Mouse (Mus musculus): ENCODE results near the gene Zfp335. TPM values are rescaled to one million over a fixed set of nuclear protein-coding genes. Genes with fewer than 3 reads are reported as not detected.

Zfp335 gene
- total and polyA plus RNA-seq, 3 experiments, result 8.0 to 14.3 (median 8.2) TPM

GRCm38 (mm10) chr2:164935991-164936390 is 24.4 kb upstream of the Zfp335 start:
- peaks cover 1% of the 10 kb centered on the region; the same call in 1 of the 2 replicates for H3K27me3 ChIP-seq (ENCODE audit: control insufficient read depth, insufficient read depth, low read length)
- WGBS, result 56% methylated on average over 4 of the region's 4 CpGs

GRCm38 (mm10) chr2:164933534-164933933 is 22.0 kb upstream of the Zfp335 start:
- Histone ChIP-seq H3K36me3 (ENCODE audit: control insufficient read depth, insufficient read depth, low read length) (no peaks in the 10 kb centered on the region), H3K79me2 (replicated peaks; ENCODE audit: control insufficient read depth, insufficient read depth, low read length) (no peaks in the 10 kb centered on the region), H3K27me3 (ENCODE audit: control insufficient read depth, insufficient read depth, low read length) (no peaks in the 10 kb centered on the region; the same call in 1 of the 2 replicates), H3K27ac (no peak overlapping the region), H3K4me1 (ENCODE audit: control insufficient read depth, insufficient read depth, low read length) (no peaks in the 10 kb centered on the region), H3K9ac (ENCODE audit: low read depth, low read length) (no peak overlapping the region), H3K4me3 (no peak overlapping the region)
- intact Hi-C loops (cut with DNase I), result no loop called here
- TF ChIP-seq CTCF (IDR thresholded peaks at IDR 0.05), result no peak
- no peak for TF ChIP-seq EP300 (IDR thresholded peaks at IDR 0.05; ENCODE audit: insufficient read depth, low read depth, low read length)
- TF ChIP-seq POLR2A (IDR thresholded peaks at IDR 0.05; ENCODE audit: insufficient read depth, low read depth, low read length), result no peak
- DNase-seq, result no peak
- WGBS, result 33% methylated on average over 8 of the region's 10 CpGs

More at GRCm38 (mm10) chr2:164935991-164936390, 24.4 kb upstream of the Zfp335 start:
- Histone ChIP-seq H3K4me3 (no peak overlapping the region), H3K79me2 (replicated peaks; ENCODE audit: control insufficient read depth, insufficient read depth, low read length) (no peaks in the 10 kb centered on the region), H3K4me1 (ENCODE audit: control insufficient read depth, insufficient read depth, low read length) (no peaks in the 10 kb centered on the region; the same call in 1 of the 2 replicates), H3K36me3 (ENCODE audit: control insufficient read depth, insufficient read depth, low read length) (no peaks in the 10 kb centered on the region), H3K9ac (ENCODE audit: low read depth, low read length) (no peak overlapping the region), H3K27ac (no peak overlapping the region)
- DNase-seq, result no peak
- TF ChIP-seq CTCF (IDR thresholded peaks at IDR 0.05), result no peak
- TF ChIP-seq EP300 (IDR thresholded peaks at IDR 0.05; ENCODE audit: insufficient read depth, low read depth, low read length), result no peak
- TF ChIP-seq POLR2A (IDR thresholded peaks at IDR 0.05; ENCODE audit: insufficient read depth, low read depth, low read length), result no peak
- intact Hi-C loops (cut with DNase I), result no loop called here

- Histone ChIP-seq H3K36me3 (ENCODE audit: control insufficient read depth, insufficient read depth, low read length) (no peaks in the 10 kb centered on the region), H3K9ac (ENCODE audit: low read depth, low read length) (no peak overlapping the region), H3K4me3 (no peak overlapping the region), H3K27ac (no peak overlapping the region), H3K79me2 (replicated peaks; ENCODE audit: control insufficient read depth, insufficient read depth, low read length) (no peaks in the 10 kb centered on the region), H3K27me3 (ENCODE audit: control insufficient read depth, insufficient read depth, low read length) (no peaks in the 10 kb centered on the region; the same call in 1 of the 2 replicates), H3K4me1 (ENCODE audit: control insufficient read depth, insufficient read depth, low read length) (no peaks in the 10 kb centered on the region)
- TF ChIP-seq CTCF (IDR thresholded peaks at IDR 0.05) (no peak), EP300 (IDR thresholded peaks at IDR 0.05; ENCODE audit: insufficient read depth, low read depth, low read length) (no peak), POLR2A (IDR thresholded peaks at IDR 0.05; ENCODE audit: insufficient read depth, low read depth, low read length) (no peak)
- 54% methylated on average over 11 of the region's 11 CpGs for WGBS
- no peak for DNase-seq
- intact Hi-C loops (cut with DNase I), result no loop called here
These were observed 19.4 kb upstream of the Zfp335 start for GRCm38 (mm10) chr2:164930706-164931581.

- TF ChIP-seq EP300 (IDR thresholded peaks at IDR 0.05; ENCODE audit: insufficient read depth, low read depth, low read length), result peak; percentile 54; the same call in 1 of the 2 replicates
- TF ChIP-seq CTCF (IDR thresholded peaks at IDR 0.05), result no peak; the same call in 1 of the 2 replicates
- TF ChIP-seq POLR2A (IDR thresholded peaks at IDR 0.05; ENCODE audit: insufficient read depth, low read depth, low read length), result no peak
- WGBS, result 26% methylated on average over 11 of the region's 11 CpGs
- no peaks in the 10 kb centered on the region for H3K27me3 ChIP-seq (ENCODE audit: control insufficient read depth, insufficient read depth, low read length)
- H3K4me1 ChIP-seq (ENCODE audit: control insufficient read depth, insufficient read depth, low read length), result no peaks in the 10 kb centered on the region
- no peaks in the 10 kb centered on the region for H3K36me3 ChIP-seq (ENCODE audit: control insufficient read depth, insufficient read depth, low read length)
- peak; percentile 88 to 93 for DNase-seq
- intact Hi-C loops (cut with DNase I), result no loop called here
- no peak overlapping the region for H3K9ac ChIP-seq (ENCODE audit: low read depth, low read length)
- no peak overlapping the region for H3K4me3 ChIP-seq
- no peak overlapping the region for H3K27ac ChIP-seq
- H3K79me2 ChIP-seq (replicated peaks; ENCODE audit: control insufficient read depth, insufficient read depth, low read length), result no peaks in the 10 kb centered on the region
These were observed 12.7 kb upstream of the Zfp335 start for GRCm38 (mm10) chr2:164924100-164924857.

- no peaks in the 10 kb centered on the region for H3K4me1 ChIP-seq (ENCODE audit: control insufficient read depth, insufficient read depth, low read length)
- H3K9ac ChIP-seq (ENCODE audit: low read depth, low read length), result no peak overlapping the region
- H3K79me2 ChIP-seq (replicated peaks; ENCODE audit: control insufficient read depth, insufficient read depth, low read length), result no peaks in the 10 kb centered on the region
- intact Hi-C loops (cut with DNase I), result no loop called here
- no peaks in the 10 kb centered on the region for H3K36me3 ChIP-seq (ENCODE audit: control insufficient read depth, insufficient read depth, low read length)
- no peak overlapping the region for H3K27ac ChIP-seq
- WGBS, result 78% methylated on average over 4 of the region's 4 CpGs
- TF ChIP-seq CTCF (IDR thresholded peaks at IDR 0.05) (no peak), POLR2A (IDR thresholded peaks at IDR 0.05; ENCODE audit: insufficient read depth, low read depth, low read length) (no peak), EP300 (IDR thresholded peaks at IDR 0.05; ENCODE audit: insufficient read depth, low read depth, low read length) (no peak)
- H3K27me3 ChIP-seq (ENCODE audit: control insufficient read depth, insufficient read depth, low read length), result no peaks in the 10 kb centered on the region
- DNase-seq, result no peak
- no peak overlapping the region for H3K4me3 ChIP-seq
These were observed 11.7 kb upstream of the Zfp335 start for GRCm38 (mm10) chr2:164923291-164923690.
